25 mouse cellular contexts compared by ENCODE assay signal in the genomic region with DNA sequence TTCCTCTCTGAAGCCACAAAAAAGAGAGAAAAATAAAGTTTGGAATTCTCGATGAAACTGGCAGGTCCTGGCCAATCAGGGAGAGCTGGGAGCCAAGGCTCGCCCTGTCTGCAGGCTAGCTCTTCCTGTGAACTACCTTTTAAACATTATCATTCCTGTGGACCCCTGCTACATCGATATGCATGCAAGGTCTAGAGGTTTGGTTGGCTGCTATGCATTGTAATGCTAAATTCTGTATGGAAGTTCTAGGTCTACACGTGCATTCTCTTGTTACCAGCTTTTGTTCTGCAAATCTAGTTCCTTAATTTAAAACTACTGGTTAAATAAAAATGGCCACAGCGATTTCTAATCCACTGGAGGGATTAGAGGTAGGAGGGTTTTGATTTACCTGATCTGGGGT. TPM values are rescaled to one million over a fixed set of nuclear protein-coding genes. Genes with fewer than 3 reads are reported as not detected.
"Had no signal": no experiment of that assay in that cellular context is flagged by ENCODE, and none has a peak within 500 bp of the region (broad histone marks: within the 10 kb centered on the region; RNA-seq: fewer than 3 reads in every experiment).

No protein-coding gene starts in this region.

- DNase-seq: gastrocnemius, postnatal 14 days; gastrocnemius, postnatal 36 days; heart, adult 18-20 months; heart, postnatal 14 days; heart, postnatal 36 days; kidney, adult 11 months; kidney, adult 8-10 months; kidney, postnatal 10 days; kidney, postnatal 25 days; kidney, postnatal 4 days; liver; liver, embryonic 13.5 days; liver, postnatal 0 days had no signal

- H3K9ac ChIP-seq: heart, embryonic 13.5 days; heart, embryonic 15.5 days; hindbrain, embryonic 13.5 days; hindbrain, embryonic 15.5 days; limb, embryonic 12.5 days; liver, embryonic 13.5 days; liver, embryonic 15.5 days; liver, postnatal 0 days had no signal

- H3K4me3 ChIP-seq: heart, embryonic 13.5 days; heart, embryonic 15.5 days; hindbrain, embryonic 13.5 days; hindbrain, embryonic 15.5 days; layer of hippocampus, adult 2 months; limb, embryonic 10.5 days; limb, embryonic 12.5 days; liver, embryonic 13.5 days; liver, embryonic 15.5 days had no signal

- H3K9me3 ChIP-seq: heart, embryonic 13.5 days; heart, embryonic 15.5 days; hindbrain, embryonic 13.5 days; hindbrain, embryonic 15.5 days; limb, embryonic 10.5 days; limb, embryonic 12.5 days; liver, embryonic 13.5 days; liver, embryonic 15.5 days had no signal

- H3K36me3 ChIP-seq: heart, embryonic 13.5 days; heart, embryonic 15.5 days; hindbrain, embryonic 13.5 days; hindbrain, embryonic 15.5 days; limb, embryonic 10.5 days; limb, embryonic 12.5 days; liver, embryonic 13.5 days; liver, embryonic 15.5 days had no signal

- H3K27me3 ChIP-seq: heart, embryonic 15.5 days; hindbrain, embryonic 13.5 days; hindbrain, embryonic 15.5 days; limb, embryonic 12.5 days; liver, embryonic 13.5 days; liver, embryonic 15.5 days had no signal

- H3K27ac ChIP-seq: heart, embryonic 13.5 days; heart, embryonic 15.5 days; hindbrain, embryonic 13.5 days; hindbrain, embryonic 15.5 days; hindbrain, postnatal 0 days; layer of hippocampus, adult 2 months; limb, embryonic 10.5 days; limb, embryonic 12.5 days; liver, embryonic 13.5 days; liver, embryonic 15.5 days had no signal

RNA-seq across cellular contexts. Expression of a gene that starts 3.1 kb away (rescaled TPM):
- total RNA-seq: gastrocnemius, adult 18-20 months; gastrocnemius, adult 8-10 months; gastrocnemius, postnatal 14 days; gastrocnemius, postnatal 36 days; heart, adult 18-20 months; heart, postnatal 14 days; heart, postnatal 36 days had no signal
- polyA plus RNA-seq: heart, embryonic 11.5 days; heart, embryonic 15.5 days had no signal
